ENCODE assay signal across 12 mouse cellular contexts in genomic region chr2:158222664-158223063, GRCm38 (mm10). TPM values are rescaled to one million over a fixed set of nuclear protein-coding genes. Genes with fewer than 3 reads are reported as not detected.
A peak's percentile ranks its signal among the peaks of the same experiment; 100 is the strongest.
DNase-seq lines count a peak whose midpoint lies in the region; ATAC-seq lines count a peak whose summit lies in the region.
"Had no signal": no experiment of that assay in that cellular context is flagged by ENCODE, and none has a peak within 500 bp of the region (broad histone marks: within the 10 kb centered on the region; RNA-seq: fewer than 3 reads in every experiment).

No protein-coding gene starts in this region.

- H3K27me3 ChIP-seq in embryonic facial prominence, embryonic 14.5 days (replicated peaks; ENCODE audit: control insufficient read depth, insufficient read depth, low read length), result no peaks in the 10 kb centered on the region
- 0 out of 2 replicates have a peak, but pooled peaks cover 3% of the 10 kb centered on the region for H3K27me3 ChIP-seq in heart, embryonic 14.5 days (ENCODE audit: control insufficient read depth, insufficient read depth, low read length)
- H3K27me3 ChIP-seq: intestine, embryonic 15.5 days had no signal

- peaks cover 8% of the 10 kb centered on the region for H3K4me1 ChIP-seq in embryonic facial prominence, embryonic 14.5 days (ENCODE audit: control insufficient read depth, insufficient read depth, low read length)
- peaks cover 8 to 9% of the 10 kb centered on the region in 2 experiments for H3K4me1 ChIP-seq in heart, embryonic 14.5 days (ENCODE audit: control insufficient read depth in 2 of 2, insufficient read depth in 2 of 2, low read length in 2 of 2)

- H3K36me3 ChIP-seq in embryonic facial prominence, embryonic 14.5 days (ENCODE audit: control insufficient read depth, insufficient read depth, low read length), result no peaks in the 10 kb centered on the region; the same call in 1 of the 2 replicates
- no peaks in the 10 kb centered on the region for H3K36me3 ChIP-seq in heart, embryonic 14.5 days (ENCODE audit: control insufficient read depth, insufficient read depth, low read length)
- H3K36me3 ChIP-seq: intestine, embryonic 15.5 days had no signal

- H3K9ac ChIP-seq in embryonic facial prominence, embryonic 14.5 days (ENCODE audit: low read depth, low read length), result no peak overlapping the region
- no peak overlapping the region for H3K9ac ChIP-seq in heart, embryonic 14.5 days (ENCODE audit: low read length)
- H3K9ac ChIP-seq: intestine, embryonic 15.5 days had no signal

- no peak overlapping the region for H3K4me2 ChIP-seq in embryonic facial prominence, embryonic 14.5 days (ENCODE audit: low read depth, low read length)
- no peak overlapping the region for H3K4me2 ChIP-seq in heart, embryonic 14.5 days (ENCODE audit: low read length)
- H3K4me2 ChIP-seq: intestine, embryonic 15.5 days had no signal

- H3K4me3 ChIP-seq in embryonic facial prominence, embryonic 14.5 days (ENCODE audit: low read depth, low read length), result no peak overlapping the region
- H3K4me3 ChIP-seq in heart, embryonic 14.5 days (ENCODE audit: control insufficient read depth in 1 of 2, insufficient read depth in 1 of 2, low read depth in 1 of 2, low read length in 2 of 2), result no peak overlapping the region
- H3K4me3 ChIP-seq: intestine, embryonic 15.5 days had no signal

- ATAC-seq in embryonic facial prominence, embryonic 14.5 days (ENCODE audit: low read depth), result peak; percentile 70; the same call in 1 of the 2 replicates
- ATAC-seq in heart, embryonic 14.5 days (ENCODE audit: insufficient number of reproducible peaks, insufficient read depth, low FRiP score, low read depth), result 0 out of 2 replicates have a peak, but pooled peaks have one; percentile 42
- ATAC-seq in CD4-positive, CD25-positive, alpha-beta regulatory T cell, adult 4 months, result no peak
- ATAC-seq: intestine, embryonic 15.5 days had no signal

- DNase-seq in kidney, postnatal 14 days, result peak; percentile 60
- no peak for DNase-seq in kidney, adult 11 months
- peak; percentile 41 for DNase-seq in Muller cell, postnatal 12 days (ENCODE audit: inconsistent ontology term)
- DNase-seq in embryonic facial prominence, embryonic 14.5 days (ENCODE audit: low spot score), result peak; percentile 79
- no peak for DNase-seq in retina, embryonic 14.5 days (ENCODE audit: low spot score)
- DNase-seq: adrenal gland, postnatal 25 days; cerebellum, adult 18-20 months; right cerebral cortex, postnatal 4 days; thymus, adult 2 months had no signal

- no peaks in the 10 kb centered on the region for H3K9me3 ChIP-seq in embryonic facial prominence, embryonic 14.5 days (ENCODE audit: control insufficient read depth, low read length)
- H3K9me3 ChIP-seq in heart, embryonic 14.5 days (ENCODE audit: control insufficient read depth, low read length), result no peaks in the 10 kb centered on the region
- H3K9me3 ChIP-seq: intestine, embryonic 15.5 days had no signal

- peak overlapping the region; percentile 78 for H3K27ac ChIP-seq in embryonic facial prominence, embryonic 14.5 days (replicated peaks; ENCODE audit: low read depth, low read length)
- H3K27ac ChIP-seq in heart, embryonic 14.5 days (replicated peaks in 1 of 2; ENCODE audit: control insufficient read depth in 1 of 2, insufficient read depth in 1 of 2, low read depth in 2 of 2, low read length in 2 of 2), result no peak overlapping the region
- H3K27ac ChIP-seq: intestine, embryonic 15.5 days had no signal

- WGBS in embryonic facial prominence, embryonic 14.5 days, result 42% methylated on average over 4 of the region's 4 CpGs
- WGBS in heart, embryonic 14.5 days, result 30% methylated on average over 4 of the region's 4 CpGs

RNA-seq across cellular contexts. Expression of gene D630003M21Rik, which starts 6.4 kb away (rescaled TPM):
- polyA plus RNA-seq in embryonic facial prominence, embryonic 14.5 days (2014; fragmentation: Nextera tagmentation; extraction: Ambion mirVana), result 5.4 and 6.8 TPM in 2 replicates
- 1.2 and 1.3 TPM in 2 replicates for polyA plus RNA-seq in heart, embryonic 14.5 days (2014; fragmentation: Nextera tagmentation; extraction: Ambion mirVana)
- not detected for polyA plus RNA-seq in CD4-positive, CD25-positive, alpha-beta regulatory T cell, adult 4 months (2017; shearing (Covaris generic))

RNA-seq across cellular contexts. Expression of gene Bpi, which starts 35.2 kb away (rescaled TPM):
- not detected in 2 replicates for polyA plus RNA-seq in embryonic facial prominence, embryonic 14.5 days (2014; fragmentation: Nextera tagmentation; extraction: Ambion mirVana)
- not detected in 2 replicates for polyA plus RNA-seq in heart, embryonic 14.5 days (2014; fragmentation: Nextera tagmentation; extraction: Ambion mirVana)
- not detected for polyA plus RNA-seq in CD4-positive, CD25-positive, alpha-beta regulatory T cell, adult 4 months (2017; shearing (Covaris generic))
- polyA plus RNA-seq: intestine, embryonic 15.5 days had no signal

Comparison
In these comparisons a context has a peak if more than half of its experiments do, and no peak if none do; other contexts are left out.
1. DNase-seq: peak in kidney, postnatal 14 days (single experiment), Muller cell, postnatal 12 days (single experiment) and embryonic facial prominence, embryonic 14.5 days (single experiment); none in kidney, adult 11 months (single experiment) and retina, embryonic 14.5 days (single experiment).